ENCODE assay signal across 14 mouse cellular contexts in genomic region chr16:11054409-11054808, GRCm38 (mm10).
"Had no signal": no experiment of that assay in that cellular context is flagged by ENCODE, and none has a peak within 500 bp of the region (broad histone marks: within the 10 kb centered on the region; RNA-seq: fewer than 3 reads in every experiment).

No protein-coding gene starts in this region.

- H3K9me3 ChIP-seq: kidney, embryonic 15.5 days; limb, embryonic 12.5 days; liver, embryonic 13.5 days; megakaryocyte, embryonic 14.5 days; neural tube, embryonic 13.5 days had no signal

- H3K27me3 ChIP-seq: kidney, embryonic 15.5 days; limb, embryonic 12.5 days; liver, embryonic 13.5 days; neural tube, embryonic 13.5 days had no signal

- H3K27ac ChIP-seq: kidney, embryonic 15.5 days; limb, embryonic 12.5 days; liver, embryonic 13.5 days; neural tube, embryonic 13.5 days had no signal

- DNase-seq: kidney, adult 2 months; kidney, postnatal 14 days; layer of hippocampus, adult 9-11 months; liver; liver, embryonic 13.5 days; liver, postnatal 0 days; lung, postnatal 36 days; thymus, postnatal 4 days had no signal

- H3K36me3 ChIP-seq: kidney, embryonic 15.5 days; limb, embryonic 12.5 days; liver, embryonic 13.5 days; neural tube, embryonic 13.5 days had no signal

- ATAC-seq: midbrain, embryonic 16.5 days had no signal

- H3K9ac ChIP-seq: kidney, embryonic 15.5 days; limb, embryonic 12.5 days; liver, embryonic 13.5 days; liver, postnatal 0 days; neural tube, embryonic 13.5 days had no signal

- H3K4me3 ChIP-seq: kidney, embryonic 15.5 days; limb, embryonic 12.5 days; liver, embryonic 13.5 days; neural tube, embryonic 13.5 days had no signal

- H3K4me2 ChIP-seq: kidney, embryonic 15.5 days; limb, embryonic 12.5 days; liver, embryonic 13.5 days; midbrain, embryonic 11.5 days; neural tube, embryonic 13.5 days had no signal

- H3K4me1 ChIP-seq: kidney, embryonic 15.5 days; limb, embryonic 12.5 days; liver, embryonic 13.5 days; neural tube, embryonic 13.5 days had no signal
